Mouse (Mus musculus) limb, embryonic 12.5 days (tissue): ENCODE results near the gene Plekhg4. TPM values are rescaled to one million over a fixed set of nuclear protein-coding genes. Genes with fewer than 3 reads are reported as not detected.
A peak's percentile ranks its signal among the peaks of the same experiment; 100 is the strongest.

Experiments
- ATAC-seq: fragments of 200-750 bp; cut with Nextera tagmentation; 2 replicates; pipeline ENCODE4 v1.8.0; 2017; ENCODE audit warnings: low read depth, moderate TSS enrichment; ENCODE audit not compliant: insufficient number of reproducible peaks, insufficient read depth, low FRiP score, low TSS enrichment
- H3K27ac ChIP-seq: fragments of 300-500 bp; sonication (generic); 2 replicates; pipeline ENCODE4 v1.5.1; 2016; ENCODE audit warnings: mild to moderate bottlenecking, moderate library complexity
- H3K27me3 ChIP-seq: fragments of 300-500 bp; sonication (generic); 2 replicates; pipeline ENCODE4 v1.6.1; 2016; ENCODE audit warnings: mild to moderate bottlenecking, moderate library complexity
- H3K36me3 ChIP-seq: fragments of 300-500 bp; sonication (generic); 2 replicates; pipeline ENCODE4 v1.6.1; 2016; ENCODE audit warnings: mild to moderate bottlenecking, moderate library complexity
- H3K4me1 ChIP-seq: fragments of 300-500 bp; sonication (generic); replicated peaks from 2 replicates; pipeline ENCODE4 v1.6.1; 2016
- H3K4me2 ChIP-seq: fragments of 300-500 bp; sonication (generic); 2 replicates; pipeline ENCODE4 v1.6.1; 2016; ENCODE audit warnings: mild to moderate bottlenecking, moderate library complexity
- H3K4me3 ChIP-seq: fragments of 300-500 bp; sonication (generic); replicated peaks from 2 replicates; pipeline ENCODE4 v1.5.1; 2016; ENCODE audit warnings: mild to moderate bottlenecking
- H3K9ac ChIP-seq: fragments of 300-500 bp; sonication (generic); replicated peaks from 2 replicates; pipeline ENCODE4 v1.6.1; 2016; ENCODE audit warnings: mild to moderate bottlenecking, moderate library complexity
- H3K9me3 ChIP-seq: fragments of 300-500 bp; sonication (generic); 2 replicates; pipeline ENCODE4 v1.6.1; 2016; ENCODE audit warnings: mild to moderate bottlenecking, moderate library complexity
- WGBS: fragments of 180-500 bp; shearing (Covaris S2); methylation state at CpG from one replicate; pipeline ENCODE4 v1.1.7; 2016; 5-methylcytosine and 5-hydroxymethylcytosine counted together
- polyA plus RNA-seq: library from polyadenylated mRNA; unstranded; fragments of >200 nt; fragmentation: Nextera tagmentation; extraction: Ambion mirVana; gene quantifications from 2 replicates; pipeline ENCODE4 v1.2.1, GENCODE M21; 2016

Plekhg4 gene
- polyA plus RNA-seq, 1 experiment from 2014 or later = 0.80 TPM

DNA sequence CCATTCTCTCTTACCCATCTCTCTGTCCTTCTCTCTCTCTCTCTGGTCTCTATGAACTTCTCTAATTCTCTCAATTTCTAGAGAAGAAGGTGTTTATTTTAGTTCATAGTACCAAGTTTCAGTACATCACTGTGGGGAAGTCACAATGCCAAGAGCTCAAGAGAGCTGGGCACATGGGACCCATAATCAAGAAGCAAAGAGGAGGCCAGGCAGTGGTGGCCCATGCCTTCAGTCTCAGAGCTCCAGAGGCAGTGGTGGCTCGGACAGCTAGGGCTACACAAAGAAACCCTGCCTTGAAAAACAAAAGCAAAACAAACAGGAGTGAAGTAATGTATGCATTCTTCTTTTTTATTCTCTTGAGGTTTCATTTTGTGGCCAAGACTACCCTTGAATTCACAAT, 31.4 kb downstream of the Plekhg4 start:
- no peaks in the 10 kb centered on the region for H3K36me3 ChIP-seq
- ATAC-seq = no peak
- peaks cover 3% of the 10 kb centered on the region; the same call in 1 of the 2 replicates for H3K9me3 ChIP-seq
- no peaks in the 10 kb centered on the region for H3K4me1 ChIP-seq
- no peak overlapping the region for H3K9ac ChIP-seq
- H3K4me3 ChIP-seq = no peak overlapping the region
- 69% methylated on average over 1 of the region's 1 CpGs for WGBS
- no peak overlapping the region for H3K27ac ChIP-seq
- no peaks in the 10 kb centered on the region for H3K27me3 ChIP-seq
- H3K4me2 ChIP-seq = no peak overlapping the region

DNA sequence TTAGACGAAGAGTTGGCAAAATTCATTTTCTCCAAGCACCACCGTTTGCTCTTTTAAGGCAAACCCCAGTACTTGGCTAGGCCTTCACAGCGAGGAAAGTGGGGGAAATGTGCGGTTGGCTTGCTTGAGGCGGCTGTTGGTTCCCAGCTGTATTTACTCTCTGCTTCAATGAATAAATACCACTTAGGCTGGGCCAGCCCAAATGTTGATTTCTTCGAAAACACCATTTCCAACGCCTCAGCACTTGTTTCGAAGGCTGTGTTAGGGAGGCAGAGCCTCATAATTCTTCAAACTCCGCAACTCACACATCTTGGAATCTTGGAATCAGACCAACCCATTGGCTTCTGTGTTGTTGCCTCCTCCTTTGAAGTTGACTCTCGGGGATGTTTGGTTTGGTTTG, 33.3 kb downstream of the Plekhg4 start:
- WGBS = 76% methylated on average over 10 of the region's 10 CpGs
- H3K9me3 ChIP-seq = no peaks in the 10 kb centered on the region
- no peaks in the 10 kb centered on the region for H3K27me3 ChIP-seq
- no peak overlapping the region for H3K4me2 ChIP-seq
- H3K4me1 ChIP-seq = no peaks in the 10 kb centered on the region
- H3K36me3 ChIP-seq = no peaks in the 10 kb centered on the region
- H3K4me3 ChIP-seq = no peak overlapping the region
- H3K27ac ChIP-seq = no peak overlapping the region
- H3K9ac ChIP-seq = no peak overlapping the region
- ATAC-seq = no peak

DNA sequence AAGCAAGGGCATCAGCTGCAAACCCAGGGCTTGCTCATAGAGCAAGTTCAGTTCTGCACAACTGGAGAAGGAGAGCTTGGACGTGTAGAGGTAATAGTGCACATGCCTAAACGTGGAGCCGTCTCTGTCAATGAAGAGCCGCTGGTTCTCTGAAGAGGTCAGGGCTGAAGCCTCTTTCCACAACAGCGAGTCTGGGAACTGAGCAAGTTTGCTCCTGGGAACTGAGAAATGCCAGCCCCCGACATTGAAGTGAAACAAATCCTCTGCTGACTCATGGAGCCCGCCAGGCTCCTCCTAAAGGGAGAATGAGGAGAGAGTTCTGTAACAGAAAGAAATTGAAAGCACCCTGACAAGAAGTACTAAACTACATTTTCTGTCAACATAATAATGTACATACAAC, 35.3 kb downstream of the Plekhg4 start:
- Histone ChIP-seq H3K9ac (no peak overlapping the region), H3K4me2 (no peak overlapping the region), H3K4me3 (no peak overlapping the region), H3K9me3 (peaks cover 4% of the 10 kb centered on the region; the same call in 1 of the 2 replicates), H3K27me3 (peaks cover 12% of the 10 kb centered on the region), H3K4me1 (peaks cover 1% of the 10 kb centered on the region), H3K36me3 (no peaks in the 10 kb centered on the region), H3K27ac (no peak overlapping the region)
- ATAC-seq = no peak
- 66% methylated on average over 7 of the region's 7 CpGs for WGBS

DNA sequence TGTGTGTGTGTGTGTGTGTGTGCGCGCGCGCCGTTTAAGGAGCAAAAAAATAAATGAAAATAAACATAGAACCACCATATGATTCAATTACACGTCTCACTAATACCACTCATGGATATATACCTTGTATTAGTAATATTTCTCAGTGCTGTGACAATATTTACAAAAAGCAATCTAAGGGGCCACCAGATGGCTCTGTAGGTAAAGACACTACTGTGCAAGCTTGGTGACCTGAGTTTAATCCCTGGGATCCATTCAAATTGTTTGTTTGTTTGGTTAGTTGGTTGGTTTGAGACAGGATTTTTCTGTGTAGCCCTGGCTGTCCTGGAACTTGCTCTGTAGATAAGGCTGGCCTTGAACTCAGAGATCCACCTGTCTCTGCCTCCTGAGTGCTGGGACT, 36.9 kb downstream of the Plekhg4 start:
- Histone ChIP-seq H3K36me3 (no peaks in the 10 kb centered on the region), H3K9me3 (peaks cover 6% of the 10 kb centered on the region; the same call in 1 of the 2 replicates), H3K4me3 (no peak overlapping the region), H3K4me2 (no peak overlapping the region), H3K9ac (no peak overlapping the region), H3K27ac (no peak overlapping the region), H3K4me1 (peaks cover 7% of the 10 kb centered on the region), H3K27me3 (peaks cover 28% of the 10 kb centered on the region)
- no peak for ATAC-seq
- 87% methylated on average over 6 of the region's 6 CpGs for WGBS

DNA sequence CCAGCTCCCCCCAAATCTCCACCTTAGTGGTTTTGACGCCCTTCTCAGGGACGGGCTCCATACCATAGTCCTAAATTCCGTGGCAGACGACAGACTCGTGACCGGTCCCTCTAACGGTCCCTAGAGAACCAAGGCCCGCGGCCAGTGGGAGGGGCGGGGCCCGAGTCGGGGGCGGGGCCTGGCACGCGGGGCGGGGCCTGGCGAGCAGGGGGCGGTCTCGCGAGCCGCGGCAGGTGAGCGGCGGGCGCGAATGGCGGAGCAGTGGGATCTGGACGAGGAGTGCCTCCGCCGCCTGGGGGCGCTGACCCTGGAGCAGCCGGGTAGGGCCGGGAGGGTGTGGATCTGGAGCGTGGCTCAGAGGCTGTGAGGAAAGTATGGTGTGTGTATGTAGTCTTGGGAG, 40.3 kb downstream of the Plekhg4 start, which contains the start of the genes Kctd19 and Lrrc36:
Gene Kctd19, minus strand, starts transcription at position 112 of the 400 bp plus-strand sequence.
Gene Lrrc36, plus strand, starts transcription at position 181 of the 400 bp plus-strand sequence.
- WGBS = 1% methylated on average over 34 of the region's 34 CpGs
- H3K4me2 ChIP-seq = peak within 1 kb of the TSS; percentile 53
- H3K4me1 ChIP-seq = peaks cover 7% of the 10 kb centered on the region
- H3K9me3 ChIP-seq = peaks cover 6% of the 10 kb centered on the region; the same call in 1 of the 2 replicates
- peaks cover 38% of the 10 kb centered on the region for H3K27me3 ChIP-seq
- H3K4me3 ChIP-seq = peak within 1 kb of the TSS; percentile 29
- H3K9ac ChIP-seq = no peak within 1 kb of the TSS; the same call in 1 of the 2 replicates
- ATAC-seq = no peak
- H3K36me3 ChIP-seq = no peaks in the 10 kb centered on the region
- H3K27ac ChIP-seq = no peak within 1 kb of the TSS

DNA sequence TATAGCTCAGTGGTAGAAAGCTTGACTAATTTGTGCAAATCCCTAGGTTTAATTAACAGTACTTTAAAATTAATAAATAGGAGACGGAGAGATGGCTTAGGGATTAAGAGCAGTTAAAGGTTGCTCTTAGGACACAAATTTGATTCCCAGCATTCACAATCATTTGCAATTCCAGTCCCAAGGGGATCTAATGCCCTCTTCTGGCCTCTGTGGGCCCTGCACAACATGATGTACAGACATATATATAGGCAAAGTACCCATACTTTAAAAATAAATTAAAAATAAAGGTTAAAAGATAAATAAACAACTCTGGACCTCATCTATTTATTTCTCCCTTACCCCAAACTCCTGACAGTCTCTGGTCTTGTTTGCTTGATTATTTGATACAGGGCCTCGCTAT, 45.9 kb downstream of the Plekhg4 start:
- H3K9me3 ChIP-seq = no peaks in the 10 kb centered on the region
- H3K4me3 ChIP-seq = no peak overlapping the region
- no peak overlapping the region for H3K27ac ChIP-seq
- H3K4me1 ChIP-seq = no peaks in the 10 kb centered on the region
- H3K36me3 ChIP-seq = no peaks in the 10 kb centered on the region
- WGBS = 84% methylated on average over 2 of the region's 2 CpGs
- no peak overlapping the region for H3K4me2 ChIP-seq
- no peak overlapping the region for H3K9ac ChIP-seq
- no peak for ATAC-seq
- peaks cover 19% of the 10 kb centered on the region for H3K27me3 ChIP-seq

DNA sequence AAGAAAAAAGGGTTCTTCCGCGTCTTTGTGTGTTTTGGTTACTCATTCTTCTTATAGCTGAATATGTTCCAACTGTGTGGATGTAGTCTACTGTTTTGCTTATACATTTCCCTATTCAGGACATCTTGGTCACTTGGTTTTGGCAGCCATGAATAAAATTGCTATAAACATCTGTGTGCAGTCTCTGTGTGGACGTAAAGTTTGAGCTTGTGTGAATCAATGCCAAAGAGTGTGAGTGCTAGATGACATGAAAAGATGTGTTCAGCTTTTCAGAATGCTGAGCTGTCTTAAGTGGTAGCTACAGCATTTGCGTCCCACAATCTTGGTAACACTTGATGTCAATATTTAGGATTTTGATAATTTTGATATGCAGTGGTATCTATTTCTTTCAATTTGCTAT, 46.7 kb downstream of the Plekhg4 start:
- Histone ChIP-seq H3K9me3 (no peaks in the 10 kb centered on the region), H3K4me3 (no peak overlapping the region), H3K4me2 (no peak overlapping the region), H3K9ac (no peak overlapping the region), H3K4me1 (no peaks in the 10 kb centered on the region), H3K36me3 (no peaks in the 10 kb centered on the region), H3K27ac (no peak overlapping the region), H3K27me3 (peaks cover 11% of the 10 kb centered on the region; the same call in 1 of the 2 replicates)
- WGBS = 91% methylated on average over 4 of the region's 4 CpGs
- ATAC-seq = no peak

DNA sequence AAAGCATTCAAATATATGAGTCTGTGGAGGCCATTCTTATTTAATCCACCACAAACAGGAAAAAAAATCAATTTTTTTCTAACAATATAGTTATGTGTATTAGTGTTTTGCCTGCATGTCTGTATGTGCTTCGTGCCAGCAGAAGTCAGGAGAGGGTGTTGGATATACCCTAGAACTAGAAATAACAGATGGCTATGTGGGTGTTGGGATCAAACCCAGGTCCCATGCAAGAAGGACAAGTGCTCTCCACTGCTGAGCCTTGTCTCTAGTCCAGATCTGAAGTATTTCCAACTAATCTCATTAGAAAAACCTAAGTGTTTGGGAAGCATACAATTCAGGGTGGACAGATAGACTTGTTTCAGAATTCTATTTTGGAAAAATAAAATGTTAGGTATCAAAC, 48.9 kb downstream of the Plekhg4 start:
- 65% methylated on average over 1 of the region's 1 CpGs for WGBS
- H3K9ac ChIP-seq = no peak overlapping the region
- H3K4me1 ChIP-seq = no peaks in the 10 kb centered on the region
- H3K27me3 ChIP-seq = 0 out of 2 replicates have a peak, but pooled peaks cover 4% of the 10 kb centered on the region
- H3K9me3 ChIP-seq = no peaks in the 10 kb centered on the region
- no peak for ATAC-seq
- no peak overlapping the region for H3K27ac ChIP-seq
- H3K4me3 ChIP-seq = no peak overlapping the region
- H3K36me3 ChIP-seq = no peaks in the 10 kb centered on the region
- no peak overlapping the region for H3K4me2 ChIP-seq

DNA sequence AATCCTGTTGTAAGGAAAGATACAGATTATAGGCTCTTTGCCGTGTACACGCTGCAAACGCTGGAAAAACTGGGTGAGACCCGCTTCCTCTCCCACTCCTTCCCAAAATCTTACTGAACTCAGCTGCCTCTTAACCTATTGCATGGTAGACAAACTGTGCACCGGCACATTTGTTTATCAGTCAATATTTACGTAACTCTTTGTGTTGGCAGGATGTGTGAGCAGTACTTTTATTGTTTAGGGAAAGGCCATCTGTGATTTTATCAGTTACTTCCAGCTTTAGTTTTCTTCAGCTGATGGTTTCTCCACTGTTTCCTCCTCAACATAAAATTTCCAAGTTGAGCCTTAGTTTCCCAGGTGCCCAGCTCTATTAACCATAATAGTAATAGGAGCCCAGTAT, 53.8 kb downstream of the Plekhg4 start:
- H3K27ac ChIP-seq = no peak overlapping the region
- no peaks in the 10 kb centered on the region for H3K4me1 ChIP-seq
- no peaks in the 10 kb centered on the region for H3K9me3 ChIP-seq
- H3K4me2 ChIP-seq = no peak overlapping the region
- no peak for ATAC-seq
- no peak overlapping the region for H3K4me3 ChIP-seq
- H3K36me3 ChIP-seq = no peaks in the 10 kb centered on the region
- no peak overlapping the region for H3K9ac ChIP-seq
- no peaks in the 10 kb centered on the region for H3K27me3 ChIP-seq
- 77% methylated on average over 6 of the region's 6 CpGs for WGBS

DNA sequence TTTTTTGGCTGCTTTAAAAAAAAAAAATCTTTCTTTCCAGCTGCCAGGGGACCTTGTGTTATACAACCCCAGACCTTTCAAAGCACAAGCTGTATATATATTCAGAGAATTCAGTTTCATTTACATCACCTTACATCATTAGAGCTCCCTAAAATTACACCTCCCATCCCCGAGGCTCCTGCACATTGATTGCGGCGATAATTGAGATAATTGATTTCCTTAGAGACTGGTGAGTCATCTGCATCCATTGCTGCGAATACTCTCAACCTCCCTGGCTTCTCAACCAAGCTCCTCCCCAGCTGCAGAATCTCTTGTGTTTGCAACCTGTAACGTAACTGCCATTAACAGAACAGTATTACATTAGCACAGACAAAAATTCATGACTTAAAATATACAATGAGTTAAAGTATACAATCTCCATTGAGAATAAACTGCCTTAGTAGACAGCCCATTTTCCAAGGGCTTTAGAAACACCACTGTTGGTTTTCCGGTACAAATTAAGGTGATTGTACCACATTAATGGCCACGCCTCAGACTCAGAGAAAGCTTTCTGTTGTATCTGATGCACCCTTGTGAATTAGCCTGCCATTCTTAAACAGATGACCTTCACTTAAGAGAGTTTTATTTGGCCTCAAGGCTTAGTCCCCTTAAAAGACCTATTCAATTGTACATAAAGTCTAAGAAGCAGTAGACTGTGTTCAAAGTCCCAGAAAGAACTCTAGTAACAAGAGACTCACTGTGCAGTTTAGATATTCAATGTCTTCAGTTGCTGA, 58.9 kb downstream of the Plekhg4 start:
- ATAC-seq = no peak
- Histone ChIP-seq H3K9ac (no peak overlapping the region), H3K9me3 (no peaks in the 10 kb centered on the region), H3K4me3 (no peak overlapping the region), H3K27me3 (0 out of 2 replicates have a peak, but pooled peaks cover 3% of the 10 kb centered on the region), H3K4me1 (no peaks in the 10 kb centered on the region), H3K36me3 (no peaks in the 10 kb centered on the region), H3K4me2 (no peak overlapping the region), H3K27ac (no peak overlapping the region)
- 72% methylated on average over 7 of the region's 7 CpGs for WGBS
